Mouse (Mus musculus) intestine, embryonic 14.5 days (tissue): ENCODE data around the gene H2-Ab1. TPM values are rescaled to one million over a fixed set of nuclear protein-coding genes. Genes with fewer than 3 reads are reported as not detected.
"Not testable (repeated sequence)": the region's sequence is repeated elsewhere in the genome, so short reads cannot be mapped to it uniquely, and the experiment has no call there.

Source experiments
- ATAC-seq: fragments of 200-750 bp; cut with Nextera tagmentation; replicated peaks from 2 replicates; pipeline ENCODE4 v1.8.0; 2017; ENCODE audit warnings: low read depth, moderate number of reproducible peaks, moderate TSS enrichment, moderate library complexity; ENCODE audit not compliant: low FRiP score, low TSS enrichment
- DNase-seq: peaks from one replicate; pipeline ENCODE4 v3.0.0-alpha.2; 2018; ENCODE audit warnings: low spot score
- H3K27ac ChIP-seq: fragments of 300-500 bp; sonication (generic); 2 replicates; pipeline ENCODE4 v1.5.1; 2014; ENCODE audit warnings: low read depth, mild to moderate bottlenecking, control low read depth
- H3K27me3 ChIP-seq: fragments of 300-500 bp; sonication (generic); replicated peaks from 2 replicates; pipeline ENCODE4 v1.6.1; 2014; ENCODE audit warnings: low read length, control low read depth; ENCODE audit not compliant: control insufficient read depth, insufficient read depth
- H3K36me3 ChIP-seq: fragments of 300-500 bp; sonication (generic); 2 replicates; pipeline ENCODE4 v1.6.1; 2014; ENCODE audit warnings: low read length, control low read depth; ENCODE audit not compliant: control insufficient read depth, insufficient read depth
- H3K4me1 ChIP-seq: fragments of 300-500 bp; sonication (generic); replicated peaks from 2 replicates; pipeline ENCODE4 v1.6.1; 2014; ENCODE audit warnings: low read length, control low read depth, mixed read lengths; ENCODE audit not compliant: control insufficient read depth, insufficient read depth
- H3K4me2 ChIP-seq: fragments of 300-500 bp; sonication (generic); 2 replicates; pipeline ENCODE4 v1.6.1; 2014; ENCODE audit warnings: low read length
- H3K4me3 ChIP-seq: fragments of 300-500 bp; sonication (generic); 2 replicates; pipeline ENCODE4 v1.5.1; 2014; ENCODE audit warnings: low read depth, low read length, control low read depth, mixed read lengths
- H3K9ac ChIP-seq: fragments of 300-500 bp; sonication (generic); 2 replicates; pipeline ENCODE4 v1.6.1; 2014; ENCODE audit warnings: mild to moderate bottlenecking, low read length
- H3K9me3 ChIP-seq: fragments of 300-500 bp; sonication (generic); 2 replicates; pipeline ENCODE4 v1.6.1; 2016; ENCODE audit warnings: low read length, control low read depth; ENCODE audit not compliant: control insufficient read depth
- WGBS: fragments of 180-500 bp; shearing (Covaris S2); extraction: QIAGEN DNeasy Blood & Tissue Kit; methylation state at CpG from one replicate; pipeline ENCODE4 v1.1.7; 2014; 5-methylcytosine and 5-hydroxymethylcytosine counted together
- polyA plus RNA-seq: library from polyadenylated mRNA; unstranded; fragments of >200 nt; fragmentation: Nextera tagmentation; extraction: Ambion mirVana; gene quantifications from 2 replicates; pipeline ENCODE4 v1.2.1, GENCODE M21; 2014

H2-Ab1 gene
- polyA plus RNA-seq, 1 experiment from 2014 or later = 12.2 TPM

DNA sequence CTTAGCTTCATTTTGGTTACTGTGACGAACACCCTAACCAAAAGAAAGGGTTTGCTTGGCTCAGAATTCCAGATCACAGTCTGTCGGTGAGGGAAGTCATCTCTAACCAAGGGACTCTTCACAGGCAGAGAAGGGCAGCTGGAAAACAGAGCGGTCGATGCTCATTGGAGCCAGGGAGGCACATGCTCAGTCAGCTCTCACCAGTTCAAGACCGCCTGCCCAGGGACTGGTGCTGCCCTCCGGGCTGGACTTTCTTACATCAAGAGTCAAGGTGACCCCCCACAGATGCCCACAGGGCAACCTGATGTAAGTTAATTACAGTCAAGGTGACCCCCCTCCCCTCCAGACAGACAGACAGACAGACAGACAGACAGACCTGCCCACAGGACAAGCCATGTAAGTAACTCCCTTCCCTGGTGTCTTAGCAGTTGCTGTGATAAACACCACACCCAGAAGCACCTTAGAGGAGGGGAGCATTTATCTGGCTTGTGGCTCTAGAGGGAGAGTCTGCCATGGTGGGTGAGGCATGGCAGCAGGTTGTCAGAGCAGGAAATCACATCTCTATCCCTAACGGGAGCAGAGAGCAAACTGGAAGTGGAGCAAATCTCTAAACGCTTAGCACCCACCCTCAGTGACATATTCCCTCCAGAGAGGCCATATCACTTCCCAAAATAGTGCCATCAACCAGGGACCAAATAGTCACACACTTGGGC lies 40.1 kb upstream of the H2-Ab1 start:
- no peak overlapping the region for H3K9ac ChIP-seq
- 0 out of 2 replicates have a peak, but pooled peaks cover 2% of the 10 kb centered on the region for H3K9me3 ChIP-seq
- H3K4me1 ChIP-seq = no peaks in the 10 kb centered on the region
- no peak overlapping the region for H3K27ac ChIP-seq
- H3K27me3 ChIP-seq = peaks cover 27% of the 10 kb centered on the region
- H3K4me3 ChIP-seq = no peak overlapping the region
- H3K36me3 ChIP-seq = no peaks in the 10 kb centered on the region
- ATAC-seq = no peak
- no peak for DNase-seq
- WGBS = 84% methylated on average over 8 of the region's 8 CpGs
- no peak overlapping the region for H3K4me2 ChIP-seq

DNA sequence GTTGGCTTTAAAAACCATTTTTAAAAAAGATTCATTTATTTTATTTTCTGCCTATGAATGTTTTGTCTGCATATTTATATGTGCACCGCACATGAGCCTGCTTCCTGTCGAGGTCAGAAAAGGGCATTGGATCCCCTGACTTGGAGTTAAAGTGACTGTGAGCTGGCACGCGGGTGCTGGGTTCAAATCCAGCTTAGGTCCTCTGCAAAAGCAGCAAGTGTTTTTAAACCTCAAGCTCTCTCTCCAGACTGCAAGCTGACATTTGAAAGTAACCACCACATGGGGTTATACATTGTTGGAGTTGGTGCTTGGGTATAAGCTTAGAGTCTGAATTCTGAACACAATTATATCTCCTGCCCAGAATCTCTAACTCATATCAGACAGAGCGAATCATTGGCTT lies 39.5 kb upstream of the H2-Ab1 start:
- ATAC-seq (no peak), DNase-seq (no peak)
- H3K36me3 ChIP-seq = no peaks in the 10 kb centered on the region
- no peak overlapping the region for H3K4me2 ChIP-seq
- H3K4me3 ChIP-seq = no peak overlapping the region
- no peaks in the 10 kb centered on the region for H3K4me1 ChIP-seq
- peaks cover 21% of the 10 kb centered on the region for H3K27me3 ChIP-seq
- H3K9me3 ChIP-seq = 0 out of 2 replicates have a peak, but pooled peaks cover 2% of the 10 kb centered on the region
- no peak overlapping the region for H3K27ac ChIP-seq
- H3K9ac ChIP-seq = no peak overlapping the region
- 86% methylated on average over 5 of the region's 5 CpGs for WGBS

DNA sequence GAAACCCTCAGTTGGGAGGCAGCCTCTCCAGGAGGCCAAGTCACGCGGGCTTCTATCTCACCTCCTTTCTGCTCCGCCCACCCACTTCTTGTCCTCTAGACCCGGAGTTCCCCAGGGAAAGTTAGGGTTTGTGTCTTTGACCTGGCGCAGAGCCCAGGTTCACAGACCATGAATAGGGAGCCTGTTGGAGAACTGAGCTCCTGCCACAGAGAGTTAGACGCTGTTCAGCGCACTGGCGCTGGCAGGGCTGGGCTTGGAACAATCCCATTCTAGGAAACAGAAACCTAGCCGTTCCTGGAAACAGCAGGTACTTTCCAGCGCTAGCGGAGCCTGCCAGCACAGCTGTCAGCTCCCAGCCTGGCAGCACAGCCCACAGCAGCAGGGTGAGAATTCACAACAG lies 38.8 kb upstream of the H2-Ab1 start:
- no peak overlapping the region for H3K27ac ChIP-seq
- ATAC-seq (no peak), DNase-seq (no peak)
- H3K4me1 ChIP-seq = no peaks in the 10 kb centered on the region
- WGBS = 88% methylated on average over 11 of the region's 11 CpGs
- H3K4me3 ChIP-seq = no peak overlapping the region
- H3K9ac ChIP-seq = no peak overlapping the region
- H3K9me3 ChIP-seq = 0 out of 2 replicates have a peak, but pooled peaks cover 2% of the 10 kb centered on the region
- no peaks in the 10 kb centered on the region for H3K36me3 ChIP-seq
- no peak overlapping the region for H3K4me2 ChIP-seq
- peaks cover 14% of the 10 kb centered on the region for H3K27me3 ChIP-seq

DNA sequence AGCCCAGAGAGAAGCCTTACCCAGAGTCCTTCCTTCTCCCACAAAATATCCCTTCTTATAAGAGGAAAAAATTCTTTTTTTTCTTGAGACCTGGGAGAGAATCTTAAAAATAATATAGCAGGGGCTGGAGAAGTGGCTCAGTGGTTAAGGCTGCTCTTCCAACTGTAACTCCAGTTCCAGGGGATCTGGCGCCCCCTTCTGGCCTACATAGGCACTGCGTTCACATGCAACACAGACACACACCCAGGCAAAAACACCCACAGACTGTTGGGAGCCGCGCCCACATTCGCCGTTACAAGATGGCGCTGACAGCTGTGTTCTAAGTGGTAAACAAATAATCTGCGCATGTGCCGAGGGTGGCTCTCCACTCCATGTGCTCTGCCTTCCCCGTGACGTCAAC lies 38.4 kb upstream of the H2-Ab1 start:
- H3K9me3 ChIP-seq, ATAC-seq, H3K9ac ChIP-seq, H3K27ac ChIP-seq, H3K36me3 ChIP-seq, H3K27me3 ChIP-seq, H3K4me3 ChIP-seq, H3K4me2 ChIP-seq, DNase-seq, H3K4me1 ChIP-seq: not testable (repeated sequence)
- 89% methylated on average over 8 of the region's 11 CpGs for WGBS

DNA sequence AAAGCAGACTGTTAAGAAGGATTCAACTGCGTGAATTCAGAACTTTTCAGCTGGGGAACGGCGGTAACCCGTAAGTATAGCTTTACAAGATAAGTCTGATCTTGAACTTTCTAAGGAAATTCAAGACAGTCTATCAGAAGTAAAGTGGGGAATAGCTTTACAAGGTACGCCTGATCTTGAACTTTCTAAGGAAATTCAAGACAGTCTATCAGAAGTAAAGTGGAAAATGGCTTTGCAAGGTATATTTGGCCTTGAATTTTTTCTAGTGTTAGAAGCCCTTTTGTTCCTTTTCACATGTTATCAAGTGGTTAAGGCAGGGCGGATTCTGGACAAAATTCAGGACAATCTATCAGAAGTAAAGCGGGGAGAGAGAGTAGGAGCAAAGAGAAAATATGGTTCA lies 37.7 kb upstream of the H2-Ab1 start:
- not testable (repeated sequence) for H3K27me3 ChIP-seq, H3K4me1 ChIP-seq, H3K4me3 ChIP-seq, H3K27ac ChIP-seq, H3K9me3 ChIP-seq, H3K36me3 ChIP-seq, H3K9ac ChIP-seq, H3K4me2 ChIP-seq, ATAC-seq, DNase-seq
- 95% methylated on average over 3 of the region's 7 CpGs for WGBS

DNA sequence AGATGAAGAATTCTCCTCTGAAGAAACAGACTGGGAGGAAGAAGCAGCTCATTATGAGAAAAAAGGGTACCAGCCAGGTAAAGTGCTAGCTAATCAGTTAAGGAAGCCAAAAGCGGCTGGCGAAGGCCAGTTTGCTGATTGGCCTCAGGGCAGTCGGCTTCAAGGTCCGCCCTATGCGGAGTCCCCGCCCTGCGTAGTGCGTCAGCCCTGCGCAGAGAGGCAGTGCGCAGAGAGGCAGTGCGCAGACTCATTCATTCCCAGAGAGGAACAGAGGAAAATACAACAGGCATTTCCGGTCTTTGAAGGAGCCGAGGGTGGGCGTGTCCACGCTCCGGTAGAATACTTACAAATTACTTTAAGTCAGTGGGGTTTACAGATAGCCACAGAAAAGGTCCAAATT lies 37.1 kb upstream of the H2-Ab1 start:
- H3K4me3 ChIP-seq, H3K4me2 ChIP-seq, H3K27ac ChIP-seq, ATAC-seq, H3K9me3 ChIP-seq, H3K27me3 ChIP-seq, H3K9ac ChIP-seq, H3K36me3 ChIP-seq, DNase-seq, H3K4me1 ChIP-seq: not testable (repeated sequence)
- WGBS = 87% methylated on average over 3 of the region's 16 CpGs

DNA sequence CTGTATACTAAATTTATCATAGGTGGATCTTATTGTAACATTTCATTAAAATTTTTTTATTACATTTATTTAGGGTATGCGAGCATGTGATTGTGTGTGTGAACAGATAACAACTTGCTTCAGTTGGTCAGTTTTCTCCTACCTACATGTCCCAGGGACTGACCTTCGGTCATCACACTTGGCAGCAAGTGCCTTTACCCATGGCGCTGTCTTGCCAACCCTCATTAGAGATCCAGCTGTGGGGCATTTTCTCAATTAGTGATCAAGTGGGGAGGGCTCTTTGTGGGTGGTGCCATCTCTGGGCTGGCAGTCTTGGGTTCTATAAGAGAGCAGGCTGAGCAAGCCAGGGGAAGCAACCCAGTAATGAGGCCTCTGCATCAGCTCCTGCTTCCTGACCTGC lies 32.7 kb upstream of the H2-Ab1 start:
- H3K27me3 ChIP-seq = no peaks in the 10 kb centered on the region
- ATAC-seq (no peak), DNase-seq (no peak)
- no peak overlapping the region for H3K4me2 ChIP-seq
- H3K9me3 ChIP-seq = no peaks in the 10 kb centered on the region
- H3K27ac ChIP-seq = no peak overlapping the region
- H3K4me3 ChIP-seq = no peak overlapping the region
- no peak overlapping the region for H3K9ac ChIP-seq
- no peaks in the 10 kb centered on the region for H3K36me3 ChIP-seq
- H3K4me1 ChIP-seq = no peaks in the 10 kb centered on the region
- 93% methylated on average over 3 of the region's 3 CpGs for WGBS

DNA sequence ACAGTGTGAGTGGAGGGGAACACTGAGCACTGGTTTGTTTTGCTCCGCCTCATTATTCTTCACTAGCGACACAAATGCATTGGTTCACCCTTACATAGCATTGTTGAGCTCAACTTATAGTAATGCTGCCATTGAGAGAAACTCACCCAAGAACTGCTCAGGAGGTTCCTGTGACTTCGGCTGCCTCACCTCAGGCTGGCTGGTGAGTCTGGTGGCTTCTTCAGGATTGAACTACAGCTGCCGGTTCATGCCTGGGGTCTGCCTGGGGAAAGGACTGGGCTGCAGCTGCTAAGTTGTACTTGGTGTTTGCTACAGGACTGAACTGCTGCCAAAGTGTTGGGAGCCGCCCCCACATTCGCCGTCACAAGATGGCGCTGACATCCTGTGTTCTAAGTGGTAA lies 32.1 kb upstream of the H2-Ab1 start:
- Histone ChIP-seq H3K4me3 (no peak overlapping the region), H3K27me3 (no peaks in the 10 kb centered on the region), H3K27ac (no peak overlapping the region), H3K9me3 (no peaks in the 10 kb centered on the region), H3K4me2 (no peak overlapping the region), H3K4me1 (no peaks in the 10 kb centered on the region), H3K9ac (no peak overlapping the region), H3K36me3 (no peaks in the 10 kb centered on the region)
- DNase-seq = no peak
- WGBS = 97% methylated on average over 8 of the region's 8 CpGs
- no peak for ATAC-seq

DNA sequence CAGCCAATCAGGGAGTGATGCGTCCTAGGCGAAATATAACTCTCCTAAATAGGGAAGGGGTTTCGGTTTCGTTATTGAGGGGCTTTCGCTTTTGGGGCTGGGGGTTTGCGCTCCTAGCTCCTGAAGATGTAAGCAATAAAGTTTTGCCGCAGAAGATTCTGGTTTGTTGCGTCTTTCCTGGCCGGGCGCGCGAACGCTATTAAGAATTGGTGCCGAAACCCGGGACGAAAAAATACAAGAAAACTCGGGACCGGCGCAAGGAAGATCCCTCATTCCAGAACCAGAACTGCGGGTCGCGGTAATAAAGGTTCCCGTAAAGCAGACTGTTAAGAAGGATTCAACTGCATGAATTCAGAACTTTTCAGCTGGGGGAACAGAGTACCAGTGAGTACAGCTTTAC lies 31.6 kb upstream of the H2-Ab1 start:
- not testable (repeated sequence) for H3K27ac ChIP-seq, H3K4me2 ChIP-seq, H3K4me1 ChIP-seq, H3K36me3 ChIP-seq, H3K9ac ChIP-seq, ATAC-seq, H3K27me3 ChIP-seq, H3K9me3 ChIP-seq, DNase-seq, H3K4me3 ChIP-seq
- 97% methylated on average over 13 of the region's 23 CpGs for WGBS
